Mouse (Mus musculus) mesoderm, embryonic 11.5 days (tissue): ENCODE results near the gene Six5.

Experiments used
- DNase-seq: peaks from one replicate; pipeline ENCODE4 v3.0.0-alpha.2; 2012; ENCODE audit warnings: low read depth, low spot score

Six5 gene

GRCm38 (mm10) chr7:19075723-19076585 lies 18.4 kb upstream of the Six5 start, which contains the start of gene Dmwd:
Dmwd (plus strand) TSS chr7:19076227.
- peak; percentile 99 for DNase-seq

GRCm38 (mm10) chr7:19076586-19076991 lies 17.8 kb upstream of the Six5 start:
- DNase-seq: no peak

GRCm38 (mm10) chr7:19077761-19078160 lies 16.6 kb upstream of the Six5 start:
- DNase-seq: no peak

- no peak for DNase-seq
These were observed 15.7 kb upstream of the Six5 start for GRCm38 (mm10) chr7:19078732-19079131.

- DNase-seq: no peak
These were observed 13.9 kb upstream of the Six5 start for GRCm38 (mm10) chr7:19080451-19080950.

- DNase-seq: no peak
These were observed 12.2 kb upstream of the Six5 start for GRCm38 (mm10) chr7:19082171-19082570.

- DNase-seq: no peak
These were observed 11.3 kb upstream of the Six5 start for GRCm38 (mm10) chr7:19083096-19083495.

GRCm38 (mm10) chr7:19083701-19084100 lies 10.7 kb upstream of the Six5 start, which contains the start of gene Dmpk:
Dmpk (plus strand) TSS chr7:19083849.
- DNase-seq: no peak

- no peak for DNase-seq
These were observed 10.1 kb upstream of the Six5 start for GRCm38 (mm10) chr7:19084277-19084771.

GRCm38 (mm10) chr7:19084921-19085473 lies 9.4 kb upstream of the Six5 start:
- no peak for DNase-seq

- DNase-seq: no peak
These were observed 8.9 kb upstream of the Six5 start for GRCm38 (mm10) chr7:19085495-19085894.

- DNase-seq: peak; percentile 57
These were observed 8.4 kb upstream of the Six5 start for GRCm38 (mm10) chr7:19086042-19086441.

- DNase-seq: no peak
These were observed 7.6 kb upstream of the Six5 start for GRCm38 (mm10) chr7:19086760-19087159.

- peak; percentile 79 for DNase-seq
These were observed 5.6 kb upstream of the Six5 start for GRCm38 (mm10) chr7:19088813-19089212.

GRCm38 (mm10) chr7:19091913-19092312 lies 2.5 kb upstream of the Six5 start:
- no peak for DNase-seq

GRCm38 (mm10) chr7:19092381-19093173 lies 1.8 kb upstream of the Six5 start:
- DNase-seq: peak; percentile 76

GRCm38 (mm10) chr7:19093174-19093521 lies 1.2 kb upstream of the Six5 start:
- peak; percentile 88 for DNase-seq

GRCm38 (mm10) chr7:19093537-19094385 lies 633 bp upstream of the Six5 start:
- DNase-seq: peak; percentile 99

GRCm38 (mm10) chr7:19094826-19095750 lies 694 bp downstream of the Six5 start:
- DNase-seq: peak; percentile 60

GRCm38 (mm10) chr7:19095751-19096110 lies 1.3 kb downstream of the Six5 start:
- peak; percentile 89 for DNase-seq
